Mouse (Mus musculus) stomach, embryonic 14.5 days (tissue): Measurements from ENCODE around the gene Dpf2. TPM values are rescaled to one million over a fixed set of nuclear protein-coding genes. Genes with fewer than 3 reads are reported as not detected.

Experiments used
- ATAC-seq: fragments of 200-750 bp; cut with Nextera tagmentation; 2 replicates; pipeline ENCODE4 v1.8.0; 2017; ENCODE audit warnings: low read depth, moderate TSS enrichment; ENCODE audit not compliant: insufficient number of reproducible peaks, insufficient read depth, low FRiP score
- H3K27ac ChIP-seq: fragments of 300-500 bp; sonication (generic); 2 replicates; pipeline ENCODE4 v1.5.1; 2014; ENCODE audit warnings: mild to moderate bottlenecking, low read length, moderate library complexity, mixed read lengths
- H3K27me3 ChIP-seq: fragments of 300-500 bp; sonication (generic); 2 replicates; pipeline ENCODE4 v1.6.1; 2014; ENCODE audit warnings: low read length, control low read depth, mixed read lengths; ENCODE audit not compliant: control insufficient read depth, insufficient read depth
- H3K36me3 ChIP-seq: fragments of 300-500 bp; sonication (generic); 2 replicates; pipeline ENCODE4 v1.6.1; 2014; ENCODE audit warnings: mild to moderate bottlenecking, control low read depth, low read length, moderate library complexity, mixed read lengths; ENCODE audit not compliant: control insufficient read depth, insufficient read depth
- H3K4me1 ChIP-seq: fragments of 300-500 bp; sonication (generic); 2 replicates; pipeline ENCODE4 v1.6.1; 2014; ENCODE audit warnings: low read length, control low read depth, mixed read lengths; ENCODE audit not compliant: control insufficient read depth, insufficient read depth
- H3K4me2 ChIP-seq: fragments of 300-500 bp; sonication (generic); replicated peaks from 2 replicates; pipeline ENCODE4 v1.6.1; 2014; ENCODE audit warnings: low read depth, low read length, control low read depth
- H3K4me3 ChIP-seq: fragments of 300-500 bp; sonication (generic); 2 replicates; pipeline ENCODE4 v1.5.1; 2014; ENCODE audit warnings: low read depth, low read length, control low read depth
- H3K9ac ChIP-seq: fragments of 300-500 bp; sonication (generic); replicated peaks from 2 replicates; pipeline ENCODE4 v1.6.1; 2014; ENCODE audit warnings: low read depth, mild to moderate bottlenecking, control low read depth, low read length, moderate library complexity, mixed read lengths
- H3K9me3 ChIP-seq: fragments of 300-500 bp; sonication (generic); 2 replicates; pipeline ENCODE4 v1.6.1; 2016; ENCODE audit warnings: low read depth, low read length, control low read depth; ENCODE audit not compliant: control insufficient read depth
- WGBS: fragments of 180-500 bp; shearing (Covaris S2); extraction: QIAGEN DNeasy Blood & Tissue Kit; methylation state at CpG from one replicate; pipeline ENCODE4 v1.1.7; 2014; 5-methylcytosine and 5-hydroxymethylcytosine counted together
- polyA plus RNA-seq: library from polyadenylated mRNA; unstranded; fragments of >200 nt; fragmentation: Nextera tagmentation; extraction: Ambion mirVana; gene quantifications from 2 replicates; pipeline ENCODE4 v1.2.1, GENCODE M21; 2014

Gene Dpf2
- polyA plus RNA-seq, 1 experiment from 2014 or later = 148 TPM

GRCm38 (mm10) chr19:5929634-5930596 is 17.1 kb upstream of the Dpf2 start:
- no peak overlapping the region for H3K4me3 ChIP-seq
- H3K9me3 ChIP-seq = no peaks in the 10 kb centered on the region
- H3K27ac ChIP-seq = peak overlapping the region; percentile 66
- ATAC-seq = peak; percentile 38; the same call in 1 of the 2 replicates
- no peaks in the 10 kb centered on the region for H3K27me3 ChIP-seq
- H3K4me2 ChIP-seq = no peak overlapping the region
- 48% methylated on average over 14 of the region's 14 CpGs for WGBS
- H3K9ac ChIP-seq = no peak overlapping the region
- peaks cover 16% of the 10 kb centered on the region for H3K4me1 ChIP-seq
- no peaks in the 10 kb centered on the region for H3K36me3 ChIP-seq

GRCm38 (mm10) chr19:5928546-5928945 is 15.7 kb upstream of the Dpf2 start:
- Histone ChIP-seq H3K27ac (no peak overlapping the region), H3K27me3 (no peaks in the 10 kb centered on the region), H3K4me2 (no peak overlapping the region), H3K9ac (no peak overlapping the region), H3K36me3 (no peaks in the 10 kb centered on the region), H3K4me1 (peaks cover 18% of the 10 kb centered on the region), H3K4me3 (no peak overlapping the region), H3K9me3 (no peaks in the 10 kb centered on the region)
- WGBS = 69% methylated on average over 3 of the region's 3 CpGs
- no peak for ATAC-seq

- H3K27me3 ChIP-seq = no peaks in the 10 kb centered on the region
- WGBS = 66% methylated on average over 6 of the region's 6 CpGs
- no peak for ATAC-seq
- H3K4me1 ChIP-seq = peaks cover 19% of the 10 kb centered on the region
- no peak overlapping the region for H3K27ac ChIP-seq
- H3K9me3 ChIP-seq = no peaks in the 10 kb centered on the region
- no peaks in the 10 kb centered on the region for H3K36me3 ChIP-seq
- no peak overlapping the region for H3K4me2 ChIP-seq
- H3K4me3 ChIP-seq = no peak overlapping the region
- H3K9ac ChIP-seq = no peak overlapping the region
Measured at GRCm38 (mm10) chr19:5928104-5928503, 15.3 kb upstream of the Dpf2 start.

GRCm38 (mm10) chr19:5927532-5927931 is 14.7 kb upstream of the Dpf2 start:
- no peaks in the 10 kb centered on the region for H3K36me3 ChIP-seq
- no peak overlapping the region for H3K4me2 ChIP-seq
- 63% methylated on average over 8 of the region's 8 CpGs for WGBS
- no peaks in the 10 kb centered on the region for H3K9me3 ChIP-seq
- no peak for ATAC-seq
- H3K27ac ChIP-seq = no peak overlapping the region
- H3K27me3 ChIP-seq = no peaks in the 10 kb centered on the region
- no peak overlapping the region for H3K4me3 ChIP-seq
- no peak overlapping the region for H3K9ac ChIP-seq
- peaks cover 19% of the 10 kb centered on the region for H3K4me1 ChIP-seq

GRCm38 (mm10) chr19:5927026-5927425 is 14.2 kb upstream of the Dpf2 start:
- Histone ChIP-seq H3K4me3 (no peak overlapping the region), H3K9ac (no peak overlapping the region), H3K9me3 (no peaks in the 10 kb centered on the region), H3K4me2 (no peak overlapping the region), H3K27ac (no peak overlapping the region), H3K36me3 (no peaks in the 10 kb centered on the region), H3K27me3 (no peaks in the 10 kb centered on the region), H3K4me1 (peaks cover 22% of the 10 kb centered on the region)
- ATAC-seq = no peak
- 83% methylated on average over 11 of the region's 11 CpGs for WGBS

- Histone ChIP-seq H3K4me1 (peaks cover 29% of the 10 kb centered on the region), H3K4me2 (peak overlapping the region; percentile 97), H3K9ac (no peak overlapping the region), H3K27me3 (no peaks in the 10 kb centered on the region), H3K27ac (peak overlapping the region; percentile 34; the same call in 1 of the 2 replicates), H3K36me3 (no peaks in the 10 kb centered on the region), H3K4me3 (peak overlapping the region; percentile 45), H3K9me3 (no peaks in the 10 kb centered on the region)
- no peak for ATAC-seq
- WGBS = 29% methylated on average over 11 of the region's 11 CpGs
Measured at GRCm38 (mm10) chr19:5925311-5925855, 12.6 kb upstream of the Dpf2 start.

GRCm38 (mm10) chr19:5924713-5925093 is 11.9 kb upstream of the Dpf2 start, which contains the start of gene Cdc42ep2:
Cdc42ep2 (minus strand) TSS chr19:5924816.
- H3K9me3 ChIP-seq = no peaks in the 10 kb centered on the region
- no peaks in the 10 kb centered on the region for H3K36me3 ChIP-seq
- H3K9ac ChIP-seq = peak within 1 kb of the TSS; percentile 25; the same call in 1 of the 2 replicates
- peak; percentile 95 for ATAC-seq
- WGBS = 1% methylated on average over 18 of the region's 18 CpGs
- peak within 1 kb of the TSS; percentile 62 for H3K27ac ChIP-seq
- peak within 1 kb of the TSS; percentile 45 for H3K4me3 ChIP-seq
- peaks cover 25% of the 10 kb centered on the region for H3K4me1 ChIP-seq
- H3K27me3 ChIP-seq = no peaks in the 10 kb centered on the region
- H3K4me2 ChIP-seq = peak within 1 kb of the TSS; percentile 97

- no peaks in the 10 kb centered on the region for H3K9me3 ChIP-seq
- under 1% methylated on average over 38 of the region's 38 CpGs for WGBS
- no peaks in the 10 kb centered on the region for H3K36me3 ChIP-seq
- H3K4me1 ChIP-seq = peaks cover 20% of the 10 kb centered on the region
- H3K27me3 ChIP-seq = no peaks in the 10 kb centered on the region
- peak overlapping the region; percentile 45 for H3K4me3 ChIP-seq
- peak overlapping the region; percentile 97 for H3K4me2 ChIP-seq
- ATAC-seq = peak; percentile 72
- peak overlapping the region; percentile 62 for H3K27ac ChIP-seq
- H3K9ac ChIP-seq = peak overlapping the region; percentile 25; the same call in 1 of the 2 replicates
Measured at GRCm38 (mm10) chr19:5923990-5924712, 11.3 kb upstream of the Dpf2 start.
